Mouse (Mus musculus): Measurements from ENCODE around the gene Steap3. TPM values are rescaled to one million over a fixed set of nuclear protein-coding genes. Genes with fewer than 3 reads are reported as not detected.
A peak's percentile ranks its signal among the peaks of the same experiment; 100 is the strongest.

The Steap3 gene
- polyA plus RNA-seq, 1 experiment from 2014 or later = 8.2 TPM

DNA sequence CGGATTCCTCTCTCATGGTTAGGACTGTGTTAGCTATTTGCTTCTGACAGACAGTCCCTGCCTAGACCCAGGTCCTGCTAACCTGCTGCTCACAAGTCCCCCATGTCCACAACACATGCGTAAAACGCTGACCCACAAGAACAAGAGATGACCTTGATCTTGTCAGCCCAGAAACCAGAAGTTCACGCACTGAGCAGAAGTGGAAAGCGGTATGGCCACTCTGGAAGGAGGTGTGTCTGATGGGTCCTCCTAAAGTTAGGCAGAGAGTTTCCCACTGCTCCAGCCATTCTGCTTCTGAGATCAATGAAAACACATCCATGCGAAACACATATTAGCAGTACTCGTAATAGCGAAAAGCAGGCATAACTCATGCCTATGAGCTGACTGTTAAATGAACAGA lies 25.6 kb downstream of the Steap3 start:
- H3K27me3 ChIP-seq (ENCODE audit: control insufficient read depth, insufficient read depth, low read length) = no peaks in the 10 kb centered on the region
- H3K36me3 ChIP-seq (ENCODE audit: control insufficient read depth, insufficient read depth, low read length) = no peaks in the 10 kb centered on the region
- ATAC-seq (ENCODE audit: insufficient read depth, low FRiP score) = no peak
- no peaks in the 10 kb centered on the region for H3K4me1 ChIP-seq (ENCODE audit: control insufficient read depth, insufficient read depth, low read length)
- no peak overlapping the region for H3K4me2 ChIP-seq (ENCODE audit: low read depth, low read length)
- H3K9ac ChIP-seq (ENCODE audit: low read length) = no peak overlapping the region
- 91% methylated on average over 8 of the region's 8 CpGs for WGBS
- H3K27ac ChIP-seq (ENCODE audit: low read length) = no peak overlapping the region
- no peak overlapping the region for H3K4me3 ChIP-seq (replicated peaks; ENCODE audit: low read length)
- no peaks in the 10 kb centered on the region for H3K9me3 ChIP-seq (replicated peaks; ENCODE audit: control insufficient read depth, low read length)

DNA sequence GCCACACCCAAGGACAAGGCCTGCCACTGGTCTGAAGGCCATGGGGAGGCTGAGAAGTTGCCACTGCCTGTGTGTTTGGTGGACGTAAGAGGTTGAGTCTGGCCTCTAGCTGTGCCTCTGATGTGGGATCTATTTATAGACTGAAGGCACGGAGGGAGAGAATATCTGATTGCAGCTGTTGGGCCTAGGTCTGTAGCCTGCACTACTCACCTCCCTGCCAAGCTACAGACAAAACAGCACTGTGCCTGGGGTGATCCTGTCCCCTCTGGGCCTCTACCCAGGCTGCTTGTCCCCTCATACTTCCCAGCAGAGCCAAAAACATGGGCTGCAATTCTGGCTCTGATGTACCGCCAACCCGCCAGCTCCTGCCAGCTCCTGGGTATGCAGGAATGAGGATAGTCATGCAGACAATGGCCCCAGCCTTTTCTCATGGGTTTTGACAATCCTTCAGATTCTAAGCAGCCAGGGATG lies 26.8 kb downstream of the Steap3 start:
- H3K4me3 ChIP-seq (replicated peaks; ENCODE audit: low read length) = no peak overlapping the region
- no peaks in the 10 kb centered on the region for H3K27me3 ChIP-seq (ENCODE audit: control insufficient read depth, insufficient read depth, low read length)
- H3K27ac ChIP-seq (ENCODE audit: low read length) = no peak overlapping the region
- H3K9ac ChIP-seq (ENCODE audit: low read length) = no peak overlapping the region
- H3K4me2 ChIP-seq (ENCODE audit: low read depth, low read length) = no peak overlapping the region
- no peaks in the 10 kb centered on the region for H3K36me3 ChIP-seq (ENCODE audit: control insufficient read depth, insufficient read depth, low read length)
- ATAC-seq (ENCODE audit: insufficient read depth, low FRiP score) = no peak
- H3K4me1 ChIP-seq (ENCODE audit: control insufficient read depth, insufficient read depth, low read length) = no peaks in the 10 kb centered on the region
- 53% methylated on average over 4 of the region's 4 CpGs for WGBS
- H3K9me3 ChIP-seq (replicated peaks; ENCODE audit: control insufficient read depth, low read length) = no peaks in the 10 kb centered on the region

DNA sequence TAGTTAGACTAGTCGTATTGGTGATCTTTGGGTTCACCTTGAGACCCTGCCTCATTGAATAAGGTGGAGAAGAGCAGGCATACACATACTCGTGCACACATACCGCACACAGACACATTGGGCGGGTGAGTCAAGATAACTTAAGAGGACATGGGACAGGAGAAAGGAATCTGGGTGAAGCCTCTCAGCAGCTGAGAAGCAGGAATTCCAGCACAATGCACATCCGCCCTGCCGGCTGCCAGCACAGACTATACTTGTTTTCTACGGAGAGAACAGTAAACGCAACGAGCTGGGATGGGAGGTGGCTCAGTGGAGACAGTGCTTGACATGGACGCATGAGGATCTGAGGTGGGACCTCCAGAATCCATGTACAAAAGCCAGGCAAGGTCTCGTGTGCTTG lies 27.9 kb downstream of the Steap3 start:
- no peak overlapping the region for H3K9ac ChIP-seq (ENCODE audit: low read length)
- H3K4me3 ChIP-seq (replicated peaks; ENCODE audit: low read length) = no peak overlapping the region
- H3K27ac ChIP-seq (ENCODE audit: low read length) = no peak overlapping the region
- ATAC-seq (ENCODE audit: insufficient read depth, low FRiP score) = no peak
- no peaks in the 10 kb centered on the region for H3K9me3 ChIP-seq (replicated peaks; ENCODE audit: control insufficient read depth, low read length)
- no peak overlapping the region for H3K4me2 ChIP-seq (ENCODE audit: low read depth, low read length)
- no peaks in the 10 kb centered on the region for H3K27me3 ChIP-seq (ENCODE audit: control insufficient read depth, insufficient read depth, low read length)
- 71% methylated on average over 11 of the region's 11 CpGs for WGBS
- no peaks in the 10 kb centered on the region for H3K36me3 ChIP-seq (ENCODE audit: control insufficient read depth, insufficient read depth, low read length)
- no peaks in the 10 kb centered on the region for H3K4me1 ChIP-seq (ENCODE audit: control insufficient read depth, insufficient read depth, low read length)

DNA sequence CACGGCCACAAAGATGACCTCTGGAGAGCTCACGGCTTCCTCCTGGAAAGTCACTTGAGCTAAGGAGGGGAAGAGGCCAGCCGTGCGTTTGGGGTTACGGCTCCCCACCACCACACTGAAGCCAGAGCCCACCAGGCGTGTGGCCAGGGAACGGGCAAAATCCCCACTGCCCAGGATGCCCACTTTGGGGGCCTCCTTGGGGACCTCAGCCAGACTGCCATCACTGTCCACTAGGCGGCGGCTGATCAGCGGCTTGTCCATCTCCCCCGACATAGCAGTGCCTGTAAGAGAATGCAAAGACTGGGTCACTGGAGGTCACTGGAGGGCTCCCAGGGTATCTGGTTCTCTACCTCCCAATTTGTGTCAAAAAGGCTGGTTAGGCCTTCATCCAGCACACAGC lies 28.5 kb downstream of the Steap3 start:
- no peaks in the 10 kb centered on the region for H3K9me3 ChIP-seq (replicated peaks; ENCODE audit: control insufficient read depth, low read length)
- no peak overlapping the region for H3K4me3 ChIP-seq (replicated peaks; ENCODE audit: low read length)
- H3K27ac ChIP-seq (ENCODE audit: low read length) = no peak overlapping the region
- H3K4me2 ChIP-seq (ENCODE audit: low read depth, low read length) = no peak overlapping the region
- no peaks in the 10 kb centered on the region for H3K36me3 ChIP-seq (ENCODE audit: control insufficient read depth, insufficient read depth, low read length)
- no peak overlapping the region for H3K9ac ChIP-seq (ENCODE audit: low read length)
- no peaks in the 10 kb centered on the region for H3K4me1 ChIP-seq (ENCODE audit: control insufficient read depth, insufficient read depth, low read length)
- H3K27me3 ChIP-seq (ENCODE audit: control insufficient read depth, insufficient read depth, low read length) = no peaks in the 10 kb centered on the region
- 74% methylated on average over 11 of the region's 11 CpGs for WGBS
- ATAC-seq (ENCODE audit: insufficient read depth, low FRiP score) = no peak

DNA sequence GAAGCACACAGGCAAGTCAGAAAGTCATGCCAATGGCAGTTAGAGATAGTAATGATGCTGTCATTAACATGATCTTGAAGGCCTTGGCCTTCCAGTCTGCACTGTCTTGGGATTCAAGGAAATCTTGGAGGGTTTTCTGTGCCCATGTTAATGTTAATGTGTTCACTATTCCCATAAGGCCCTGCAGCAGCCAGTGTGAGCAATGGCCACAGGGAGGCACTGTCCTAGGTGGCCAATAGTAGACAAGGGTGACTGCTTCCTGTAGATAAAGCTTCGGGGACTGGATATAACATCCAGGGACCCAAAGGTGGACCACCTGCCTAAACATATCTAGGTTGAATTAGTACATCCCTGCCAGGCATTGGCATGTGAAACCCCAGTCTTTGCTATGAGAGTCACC lies 35.4 kb downstream of the Steap3 start:
- no peak for ATAC-seq (ENCODE audit: insufficient read depth, low FRiP score)
- 86% methylated on average over 1 of the region's 1 CpGs for whole genome bisulfite sequencing

DNA sequence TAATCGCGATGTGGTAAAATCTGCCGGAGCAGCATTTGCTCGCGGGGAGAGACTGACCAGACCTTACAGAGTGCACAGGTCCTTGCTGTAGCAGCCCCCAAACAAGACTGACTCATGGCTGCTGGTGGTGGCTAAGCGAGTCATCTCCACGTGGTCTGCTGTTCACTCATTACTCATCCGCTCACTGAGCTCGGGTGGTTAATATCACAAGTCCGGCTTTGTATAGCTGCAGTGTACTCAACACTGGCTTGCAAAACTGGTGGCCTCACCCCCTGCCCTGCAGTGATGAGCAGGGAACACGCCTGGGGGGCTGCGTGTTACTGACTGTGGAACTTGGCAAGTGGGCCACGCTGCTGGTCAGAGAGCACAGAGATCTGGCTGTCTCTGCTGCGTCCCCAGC lies 36.1 kb downstream of the Steap3 start:
- 69% methylated on average over 14 of the region's 14 CpGs for WGBS
- no peak overlapping the region for H3K4me2 ChIP-seq (ENCODE audit: low read depth, low read length)
- no peaks in the 10 kb centered on the region for H3K9me3 ChIP-seq (replicated peaks; ENCODE audit: control insufficient read depth, low read length)
- no peaks in the 10 kb centered on the region for H3K4me1 ChIP-seq (ENCODE audit: control insufficient read depth, insufficient read depth, low read length)
- H3K9ac ChIP-seq (ENCODE audit: low read length) = no peak overlapping the region
- ATAC-seq (ENCODE audit: insufficient read depth, low FRiP score) = peak; percentile 25; the same call in 1 of the 2 replicates
- no peak overlapping the region for H3K27ac ChIP-seq (ENCODE audit: low read length)
- H3K4me3 ChIP-seq (replicated peaks; ENCODE audit: low read length) = no peak overlapping the region
- H3K36me3 ChIP-seq (ENCODE audit: control insufficient read depth, insufficient read depth, low read length) = no peaks in the 10 kb centered on the region
- H3K27me3 ChIP-seq (ENCODE audit: control insufficient read depth, insufficient read depth, low read length) = no peaks in the 10 kb centered on the region

More for the DNA sequence above, 35.4 kb downstream of the Steap3 start:
- no peak overlapping the region for H3K27ac ChIP-seq (ENCODE audit: low read length)
- H3K9ac ChIP-seq (ENCODE audit: low read length) = no peak overlapping the region
- no peak overlapping the region for H3K4me3 ChIP-seq (replicated peaks; ENCODE audit: low read length)
- H3K36me3 ChIP-seq (ENCODE audit: control insufficient read depth, insufficient read depth, low read length) = no peaks in the 10 kb centered on the region
- H3K27me3 ChIP-seq (ENCODE audit: control insufficient read depth, insufficient read depth, low read length) = no peaks in the 10 kb centered on the region
- H3K9me3 ChIP-seq (replicated peaks; ENCODE audit: control insufficient read depth, low read length) = no peaks in the 10 kb centered on the region
- H3K4me2 ChIP-seq (ENCODE audit: low read depth, low read length) = no peak overlapping the region
- no peaks in the 10 kb centered on the region for H3K4me1 ChIP-seq (ENCODE audit: control insufficient read depth, insufficient read depth, low read length)

DNA sequence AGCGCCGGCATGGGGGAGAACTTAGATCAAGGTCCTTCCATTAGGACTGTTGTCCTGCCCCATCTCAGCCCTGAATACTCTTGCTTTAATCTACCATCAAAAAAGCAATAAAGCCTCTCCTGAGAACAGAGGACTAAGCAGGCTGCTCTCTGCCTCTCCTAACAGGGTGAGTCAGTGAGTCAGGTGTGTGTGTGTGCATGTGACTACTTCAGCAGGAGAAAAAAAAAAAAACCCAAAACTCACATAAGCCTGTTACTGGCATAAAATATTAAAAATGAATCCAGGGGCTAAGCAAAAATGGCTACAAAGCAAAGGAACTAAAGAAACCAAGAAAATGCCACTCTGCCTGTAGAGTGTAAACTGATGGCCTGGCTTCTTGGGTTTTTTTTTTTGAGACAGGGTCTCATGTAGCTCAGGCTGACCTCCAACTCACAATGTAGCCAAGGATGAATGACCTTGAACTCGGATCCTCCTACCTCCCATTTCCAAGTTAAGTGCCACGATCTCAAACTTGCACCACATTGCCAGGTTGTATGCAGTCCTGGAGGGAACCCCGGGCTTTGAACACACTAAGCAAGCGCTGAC lies 36.8 kb downstream of the Steap3 start:
- H3K4me2 ChIP-seq (ENCODE audit: low read depth, low read length) = no peak overlapping the region
- no peak overlapping the region for H3K9ac ChIP-seq (ENCODE audit: low read length)
- H3K36me3 ChIP-seq (ENCODE audit: control insufficient read depth, insufficient read depth, low read length) = no peaks in the 10 kb centered on the region
- no peaks in the 10 kb centered on the region for H3K4me1 ChIP-seq (ENCODE audit: control insufficient read depth, insufficient read depth, low read length)
- H3K9me3 ChIP-seq (replicated peaks; ENCODE audit: control insufficient read depth, low read length) = no peaks in the 10 kb centered on the region
- WGBS = 83% methylated on average over 6 of the region's 6 CpGs
- no peaks in the 10 kb centered on the region for H3K27me3 ChIP-seq (ENCODE audit: control insufficient read depth, insufficient read depth, low read length)
- H3K4me3 ChIP-seq (replicated peaks; ENCODE audit: low read length) = no peak overlapping the region
- H3K27ac ChIP-seq (ENCODE audit: low read length) = no peak overlapping the region
- no peak for ATAC-seq (ENCODE audit: insufficient read depth, low FRiP score)

DNA sequence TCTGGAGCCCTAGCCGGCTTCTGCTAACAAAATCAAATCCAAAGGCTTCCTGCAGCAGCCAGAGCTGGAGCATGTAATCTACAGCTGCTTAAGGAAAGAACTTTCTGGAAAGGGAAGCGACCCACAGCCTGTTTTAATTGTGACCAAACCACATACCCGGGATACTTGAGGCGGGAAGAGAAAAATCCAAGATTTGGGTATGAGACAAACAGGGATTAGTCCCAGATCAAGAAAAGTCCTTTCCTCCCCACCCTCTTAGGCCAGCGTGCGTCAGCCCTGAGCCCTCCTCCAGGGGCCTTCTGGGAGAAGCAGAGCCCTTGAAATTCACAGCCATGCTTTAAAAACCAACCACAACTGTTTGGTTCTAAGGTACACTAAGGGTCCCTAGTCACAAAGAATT lies 40.3 kb downstream of the Steap3 start:
- Histone ChIP-seq H3K27me3 (ENCODE audit: control insufficient read depth, insufficient read depth, low read length) (no peaks in the 10 kb centered on the region), H3K4me3 (replicated peaks; ENCODE audit: low read length) (no peak overlapping the region), H3K36me3 (ENCODE audit: control insufficient read depth, insufficient read depth, low read length) (no peaks in the 10 kb centered on the region), H3K9me3 (replicated peaks; ENCODE audit: control insufficient read depth, low read length) (no peaks in the 10 kb centered on the region), H3K4me1 (ENCODE audit: control insufficient read depth, insufficient read depth, low read length) (no peaks in the 10 kb centered on the region), H3K4me2 (ENCODE audit: low read depth, low read length) (no peak overlapping the region), H3K9ac (ENCODE audit: low read length) (no peak overlapping the region), H3K27ac (ENCODE audit: low read length) (no peak overlapping the region)
- 55% methylated on average over 6 of the region's 6 CpGs for WGBS
- no peak for ATAC-seq (ENCODE audit: insufficient read depth, low FRiP score)

DNA sequence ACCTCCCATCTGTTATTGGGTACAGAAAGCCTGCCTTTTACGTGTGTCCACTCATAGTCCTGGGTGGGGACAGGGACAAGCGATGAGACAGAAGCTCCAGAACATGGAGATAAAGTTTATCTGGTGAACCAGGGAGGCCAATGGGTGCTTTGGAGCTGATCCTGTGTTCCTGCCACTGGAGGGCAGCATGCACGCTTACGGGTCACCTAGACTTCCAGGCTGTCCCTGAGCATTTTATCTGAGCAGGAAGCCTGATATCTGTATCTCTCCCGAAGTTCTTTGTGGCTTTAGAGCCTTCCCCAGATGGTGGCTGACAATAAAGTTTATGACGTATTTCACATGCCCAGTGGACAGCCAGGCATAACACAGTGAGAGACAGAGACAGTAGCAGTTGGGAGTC lies 41.2 kb downstream of the Steap3 start:
- Histone ChIP-seq H3K27ac (ENCODE audit: low read length) (no peak overlapping the region), H3K9me3 (replicated peaks; ENCODE audit: control insufficient read depth, low read length) (no peaks in the 10 kb centered on the region), H3K4me1 (ENCODE audit: control insufficient read depth, insufficient read depth, low read length) (no peaks in the 10 kb centered on the region), H3K9ac (ENCODE audit: low read length) (no peak overlapping the region), H3K4me3 (replicated peaks; ENCODE audit: low read length) (no peak overlapping the region), H3K4me2 (ENCODE audit: low read depth, low read length) (no peak overlapping the region), H3K27me3 (ENCODE audit: control insufficient read depth, insufficient read depth, low read length) (no peaks in the 10 kb centered on the region), H3K36me3 (ENCODE audit: control insufficient read depth, insufficient read depth, low read length) (no peaks in the 10 kb centered on the region)
- 32% methylated on average over 6 of the region's 6 CpGs for WGBS
- no peak for ATAC-seq (ENCODE audit: insufficient read depth, low FRiP score)

All from stomach, embryonic 16.5 days (tissue).